Mouse (Mus musculus) midbrain, embryonic 13.5 days (tissue): ENCODE results near the gene Susd4. TPM values are rescaled to one million over a fixed set of nuclear protein-coding genes. Genes with fewer than 3 reads are reported as not detected.

Experiments
- ATAC-seq: fragments of 200-750 bp; cut with Nextera tagmentation; 2 replicates; pipeline ENCODE4 v1.8.0; 2017; ENCODE audit warnings: mild to moderate bottlenecking, moderate TSS enrichment, moderate library complexity
- H3K27ac ChIP-seq: fragments of 300-500 bp; sonication (generic); 2 replicates; pipeline ENCODE4 v1.5.1; 2015; ENCODE audit warnings: inconsistent platforms, mild to moderate bottlenecking, moderate library complexity
- H3K27me3 ChIP-seq: fragments of 300-500 bp; sonication (generic); 2 replicates; pipeline ENCODE4 v1.6.1; 2015; ENCODE audit warnings: mild to moderate bottlenecking, inconsistent platforms
- H3K36me3 ChIP-seq: fragments of 300-500 bp; sonication (generic); 2 replicates; pipeline ENCODE4 v1.6.1; 2015; ENCODE audit warnings: mild to moderate bottlenecking, inconsistent platforms
- H3K4me1 ChIP-seq: fragments of 300-500 bp; sonication (generic); replicated peaks from 2 replicates; pipeline ENCODE4 v1.6.1; 2015; ENCODE audit warnings: inconsistent platforms
- H3K4me2 ChIP-seq: fragments of 300-500 bp; sonication (generic); replicated peaks from 2 replicates; pipeline ENCODE4 v1.6.1; 2015; ENCODE audit warnings: moderate library complexity, mild to moderate bottlenecking, inconsistent platforms
- H3K4me3 ChIP-seq: fragments of 300-500 bp; sonication (generic); replicated peaks from 2 replicates; pipeline ENCODE4 v1.5.1; 2015; ENCODE audit warnings: mild to moderate bottlenecking, inconsistent platforms
- H3K9ac ChIP-seq: fragments of 300-500 bp; sonication (generic); replicated peaks from 2 replicates; pipeline ENCODE4 v1.6.1; 2015; ENCODE audit warnings: mild to moderate bottlenecking, inconsistent platforms
- H3K9me3 ChIP-seq: fragments of 300-500 bp; sonication (generic); 2 replicates; pipeline ENCODE4 v1.6.1; 2016; ENCODE audit warnings: mild to moderate bottlenecking, inconsistent platforms
- WGBS: fragments of 180-500 bp; shearing (Covaris S2); methylation state at CpG from one replicate; pipeline ENCODE4 v1.1.7; 2015; 5-methylcytosine and 5-hydroxymethylcytosine counted together
- polyA plus RNA-seq: library from polyadenylated mRNA; unstranded; fragments of >200 nt; fragmentation: Nextera tagmentation; extraction: Ambion mirVana; gene quantifications from 2 replicates; pipeline ENCODE4 v1.2.1, GENCODE M21; 2015

The Susd4 gene
- polyA plus RNA-seq, 1 experiment from 2014 or later, result 49.0 TPM

- no peaks in the 10 kb centered on the region for H3K9me3 ChIP-seq
- H3K9ac ChIP-seq, result no peak overlapping the region
- peak overlapping the region; percentile 51 for H3K27ac ChIP-seq
- peaks cover 25% of the 10 kb centered on the region for H3K4me1 ChIP-seq
- ATAC-seq, result peak; percentile 58; the same call in 1 of the 2 replicates
- WGBS, result 55% methylated on average over 21 of the region's 21 CpGs
- no peak overlapping the region for H3K4me3 ChIP-seq
- H3K4me2 ChIP-seq, result 0 out of 2 replicates have a peak overlapping the region, but pooled peaks have one; percentile 6
- H3K36me3 ChIP-seq, result no peaks in the 10 kb centered on the region
- H3K27me3 ChIP-seq, result no peaks in the 10 kb centered on the region
Observed at GRCm38 (mm10) chr1:182823723-182824421, 60.2 kb downstream of the Susd4 start.

DNA sequence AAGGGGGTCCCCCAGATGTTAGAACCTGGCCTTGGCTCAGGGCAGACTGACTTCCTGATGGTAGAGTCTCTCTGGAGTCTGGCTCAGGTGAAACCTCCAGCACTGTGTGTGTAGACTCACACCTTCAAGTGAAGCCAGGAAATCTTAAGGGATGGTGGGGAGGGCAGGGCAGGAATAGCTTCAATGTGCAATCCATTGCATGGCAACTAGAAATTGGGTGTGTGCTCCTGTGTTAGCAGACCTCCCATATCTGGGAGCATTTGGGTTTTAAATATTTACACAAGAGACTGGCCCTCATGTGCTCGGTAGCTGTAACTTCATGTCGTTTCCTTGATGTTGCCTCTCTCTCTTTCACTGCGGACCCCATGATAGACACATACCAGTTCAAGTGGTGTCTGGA lies 62.9 kb downstream of the Susd4 start:
- no peak for ATAC-seq
- no peak overlapping the region for H3K4me2 ChIP-seq
- H3K9me3 ChIP-seq, result no peaks in the 10 kb centered on the region
- no peaks in the 10 kb centered on the region for H3K36me3 ChIP-seq
- no peak overlapping the region for H3K4me3 ChIP-seq
- no peaks in the 10 kb centered on the region for H3K27me3 ChIP-seq
- no peak overlapping the region for H3K9ac ChIP-seq
- H3K27ac ChIP-seq, result no peak overlapping the region
- peaks cover 19% of the 10 kb centered on the region for H3K4me1 ChIP-seq
- WGBS, result 83% methylated on average over 3 of the region's 3 CpGs

- Histone ChIP-seq H3K36me3 (no peaks in the 10 kb centered on the region), H3K9me3 (no peaks in the 10 kb centered on the region), H3K4me2 (no peak overlapping the region), H3K4me3 (no peak overlapping the region), H3K9ac (no peak overlapping the region), H3K27ac (no peak overlapping the region), H3K4me1 (peaks cover 24% of the 10 kb centered on the region), H3K27me3 (no peaks in the 10 kb centered on the region)
- WGBS, result 48% methylated on average over 6 of the region's 6 CpGs
- ATAC-seq, result no peak
Observed at GRCm38 (mm10) chr1:182838061-182838460, 74.4 kb downstream of the Susd4 start.

GRCm38 (mm10) chr1:182839332-182839929 lies 75.8 kb downstream of the Susd4 start:
- peaks cover 24% of the 10 kb centered on the region for H3K4me1 ChIP-seq
- H3K9ac ChIP-seq, result no peak overlapping the region
- H3K27me3 ChIP-seq, result no peaks in the 10 kb centered on the region
- no peak for ATAC-seq
- 84% methylated on average over 4 of the region's 4 CpGs for WGBS
- H3K4me3 ChIP-seq, result no peak overlapping the region
- peak overlapping the region; percentile 46; the same call in 1 of the 2 replicates for H3K27ac ChIP-seq
- no peaks in the 10 kb centered on the region for H3K36me3 ChIP-seq
- no peaks in the 10 kb centered on the region; the same call in 1 of the 2 replicates for H3K9me3 ChIP-seq
- H3K4me2 ChIP-seq, result no peak overlapping the region

- ATAC-seq, result no peak
Observed at GRCm38 (mm10) chr1:182840011-182840410, 76.4 kb downstream of the Susd4 start.

DNA sequence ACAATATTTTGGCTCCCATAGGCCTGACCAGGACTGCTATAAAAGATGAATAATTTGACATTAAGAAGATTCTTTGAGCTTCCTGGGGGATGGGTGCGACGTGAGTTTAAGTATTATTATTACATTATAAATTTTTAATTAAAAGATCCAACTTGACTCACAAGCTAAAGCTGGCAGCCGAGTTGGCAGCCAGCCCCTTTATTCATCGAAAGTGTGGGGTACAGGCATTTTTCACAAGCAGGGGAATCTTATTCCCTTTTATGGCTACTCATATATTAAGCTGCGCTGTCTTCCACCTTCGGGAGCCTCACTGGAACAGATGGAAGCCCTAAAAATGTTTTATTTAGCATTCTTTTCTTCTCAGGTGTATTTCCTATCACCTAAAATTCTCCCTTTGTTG lies 76.9 kb downstream of the Susd4 start:
- H3K4me3 ChIP-seq, result no peak overlapping the region
- H3K27me3 ChIP-seq, result no peaks in the 10 kb centered on the region
- 80% methylated on average over 6 of the region's 6 CpGs for WGBS
- no peak overlapping the region for H3K9ac ChIP-seq
- no peak overlapping the region for H3K27ac ChIP-seq
- H3K36me3 ChIP-seq, result no peaks in the 10 kb centered on the region
- no peak overlapping the region for H3K4me2 ChIP-seq
- no peak for ATAC-seq
- no peaks in the 10 kb centered on the region; the same call in 1 of the 2 replicates for H3K9me3 ChIP-seq
- peaks cover 24% of the 10 kb centered on the region for H3K4me1 ChIP-seq

More at GRCm38 (mm10) chr1:182840011-182840410, 76.4 kb downstream of the Susd4 start:
- H3K4me2 ChIP-seq, result no peak overlapping the region
- no peaks in the 10 kb centered on the region; the same call in 1 of the 2 replicates for H3K9me3 ChIP-seq
- H3K27ac ChIP-seq, result peak overlapping the region; percentile 46; the same call in 1 of the 2 replicates
- H3K9ac ChIP-seq, result no peak overlapping the region
- H3K27me3 ChIP-seq, result no peaks in the 10 kb centered on the region
- no peak overlapping the region for H3K4me3 ChIP-seq
- 53% methylated on average over 6 of the region's 6 CpGs for WGBS
- peaks cover 24% of the 10 kb centered on the region for H3K4me1 ChIP-seq
- H3K36me3 ChIP-seq, result no peaks in the 10 kb centered on the region

DNA sequence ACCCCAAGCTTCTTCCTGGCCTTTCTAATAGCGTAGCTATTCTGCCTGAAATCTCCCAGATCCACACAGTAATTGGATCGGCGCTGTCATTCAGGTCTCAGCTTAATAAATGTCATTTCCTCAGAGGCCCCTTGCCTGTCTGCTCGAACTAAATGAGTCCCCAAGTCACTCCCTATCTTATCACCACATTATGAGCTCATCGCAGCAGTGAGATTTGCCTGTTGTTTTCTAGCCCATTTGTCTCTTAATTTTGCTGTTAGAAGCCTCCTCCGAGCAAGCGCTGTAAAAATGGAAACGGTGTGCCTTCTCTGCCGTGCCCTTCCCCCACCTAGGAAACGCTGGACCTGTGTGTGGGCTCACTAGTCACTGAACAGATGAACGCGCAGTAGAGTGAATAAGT lies 85.9 kb downstream of the Susd4 start:
- WGBS, result 53% methylated on average over 12 of the region's 12 CpGs
- Histone ChIP-seq H3K4me1 (peaks cover 14% of the 10 kb centered on the region), H3K4me3 (no peak overlapping the region), H3K27me3 (no peaks in the 10 kb centered on the region), H3K9ac (no peak overlapping the region), H3K27ac (peak overlapping the region; percentile 70), H3K9me3 (no peaks in the 10 kb centered on the region), H3K36me3 (no peaks in the 10 kb centered on the region), H3K4me2 (0 out of 2 replicates have a peak overlapping the region, but pooled peaks have one; percentile 11)
- ATAC-seq, result peak; percentile 74

- peak; percentile 38; the same call in 1 of the 2 replicates for ATAC-seq
- Histone ChIP-seq H3K9me3 (no peaks in the 10 kb centered on the region), H3K4me3 (no peak overlapping the region), H3K4me1 (peaks cover 14% of the 10 kb centered on the region), H3K27me3 (no peaks in the 10 kb centered on the region), H3K4me2 (no peak overlapping the region), H3K9ac (no peak overlapping the region), H3K27ac (peak overlapping the region; percentile 70), H3K36me3 (no peaks in the 10 kb centered on the region)
- 62% methylated on average over 1 of the region's 1 CpGs for WGBS
Observed at GRCm38 (mm10) chr1:182850080-182850479, 86.4 kb downstream of the Susd4 start.

DNA sequence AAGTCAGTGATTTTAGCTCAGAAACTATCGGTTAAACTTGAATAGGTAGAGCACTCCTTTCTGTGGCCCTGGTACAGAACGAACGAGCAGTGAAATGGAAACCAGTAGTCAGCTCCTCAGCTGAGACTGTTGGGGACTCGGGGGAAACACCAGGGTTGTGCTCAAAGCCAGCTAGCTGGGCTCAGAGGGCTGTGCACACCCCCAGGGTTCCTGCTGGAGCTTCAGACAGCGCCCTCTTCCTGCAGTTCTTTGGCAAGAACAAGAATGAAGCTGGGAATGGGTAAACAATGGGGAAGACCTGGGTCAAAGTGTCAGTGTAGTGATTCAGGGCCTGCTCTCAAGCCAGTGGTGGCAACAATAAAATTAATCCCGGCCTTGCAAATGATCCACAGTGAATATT lies 88.5 kb downstream of the Susd4 start:
- WGBS, result 58% methylated on average over 6 of the region's 6 CpGs
- Histone ChIP-seq H3K36me3 (no peaks in the 10 kb centered on the region), H3K4me2 (no peak overlapping the region), H3K27me3 (no peaks in the 10 kb centered on the region), H3K9me3 (no peaks in the 10 kb centered on the region), H3K27ac (no peak overlapping the region), H3K9ac (no peak overlapping the region), H3K4me1 (peaks cover 25% of the 10 kb centered on the region), H3K4me3 (no peak overlapping the region)
- no peak for ATAC-seq

DNA sequence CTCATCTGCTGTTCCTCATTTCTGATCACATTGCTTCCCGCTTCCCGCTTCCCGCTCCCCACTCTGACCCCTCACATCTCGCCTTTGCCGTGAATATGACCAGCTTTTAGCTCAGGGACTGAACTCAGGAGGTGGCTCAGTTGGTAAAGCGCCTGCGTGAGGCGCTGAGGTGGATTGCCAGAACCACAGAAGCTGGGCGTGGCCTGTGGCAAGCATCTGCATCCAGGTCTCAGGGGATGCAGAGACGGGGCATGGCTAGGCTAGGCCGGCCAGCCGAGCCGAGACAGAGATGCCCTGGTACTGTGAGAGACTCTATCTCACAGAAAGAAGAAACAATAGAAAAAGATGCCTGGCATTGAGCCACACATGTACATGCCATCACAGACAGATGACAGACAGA lies 93.0 kb downstream of the Susd4 start:
- no peak for ATAC-seq
- Histone ChIP-seq H3K9me3 (no peaks in the 10 kb centered on the region), H3K4me2 (no peak overlapping the region), H3K27ac (no peak overlapping the region), H3K4me3 (no peak overlapping the region), H3K9ac (0 out of 2 replicates have a peak overlapping the region, but pooled peaks have one; percentile 19), H3K27me3 (no peaks in the 10 kb centered on the region), H3K36me3 (no peaks in the 10 kb centered on the region), H3K4me1 (peaks cover 13% of the 10 kb centered on the region)
- WGBS, result 76% methylated on average over 13 of the region's 13 CpGs

DNA sequence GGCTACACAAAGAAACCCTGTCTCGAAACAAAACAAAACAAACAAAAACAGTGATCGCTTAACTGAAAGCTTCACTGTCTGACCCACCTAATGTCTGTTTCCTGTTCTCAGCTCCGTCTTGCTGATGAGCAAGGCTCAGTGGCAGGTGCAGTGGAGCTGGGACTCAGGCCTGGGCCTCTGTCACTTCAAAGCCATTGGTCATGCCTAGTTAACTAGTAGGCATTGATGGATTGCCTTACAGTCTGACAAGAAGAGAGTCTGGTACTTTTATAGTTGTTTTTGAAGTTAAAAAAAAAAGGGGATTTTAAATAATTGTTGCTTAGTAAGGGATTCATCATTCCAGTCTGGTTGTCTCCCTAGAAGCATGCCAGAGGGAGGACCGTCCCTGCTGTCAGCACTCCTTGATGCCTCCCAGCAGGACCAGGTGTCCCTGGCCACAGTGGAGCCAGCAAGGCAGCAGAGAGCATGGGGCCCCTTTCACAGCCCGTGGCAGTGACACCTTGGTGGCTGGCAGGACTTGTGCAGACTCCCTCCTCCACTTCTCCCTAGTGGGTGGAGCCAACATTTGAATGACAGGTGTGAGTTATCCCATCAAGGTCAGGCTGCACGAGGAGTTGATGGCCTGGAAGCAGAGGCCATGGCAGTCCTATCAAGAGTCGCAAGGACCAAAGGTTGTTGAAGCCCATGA lies 98.2 kb downstream of the Susd4 start:
- no peak overlapping the region for H3K4me3 ChIP-seq
- ATAC-seq, result 0 out of 2 replicates have a peak, but pooled peaks have one; percentile 30
- no peak overlapping the region for H3K4me2 ChIP-seq
- peaks cover 14% of the 10 kb centered on the region for H3K4me1 ChIP-seq
- H3K36me3 ChIP-seq, result no peaks in the 10 kb centered on the region
- WGBS, result 52% methylated on average over 7 of the region's 7 CpGs
- H3K9ac ChIP-seq, result no peak overlapping the region
- no peaks in the 10 kb centered on the region for H3K27me3 ChIP-seq
- 0 out of 2 replicates have a peak overlapping the region, but pooled peaks have one; percentile 19 for H3K27ac ChIP-seq
- H3K9me3 ChIP-seq, result no peaks in the 10 kb centered on the region

DNA sequence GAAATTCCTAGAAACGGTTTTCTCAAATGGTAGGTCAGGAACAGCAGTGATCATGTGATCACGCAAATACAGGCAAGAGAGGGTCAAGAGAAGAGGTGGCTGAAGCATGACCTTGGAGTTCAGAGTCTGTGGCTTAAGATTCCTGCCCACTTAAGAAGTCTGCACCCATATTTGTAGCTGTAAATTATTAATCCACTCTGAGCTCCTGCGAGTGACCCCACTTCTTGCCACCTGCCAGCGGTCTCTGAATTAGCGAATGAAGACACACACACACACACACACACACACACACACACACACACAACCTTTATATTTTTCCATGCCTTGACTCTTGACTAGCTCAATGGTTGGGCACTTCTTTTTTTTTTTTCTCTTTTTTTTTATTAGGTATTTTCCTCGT lies 99.7 kb downstream of the Susd4 start:
- ATAC-seq, result no peak
- WGBS, result 90% methylated on average over 6 of the region's 6 CpGs
- H3K27me3 ChIP-seq, result no peaks in the 10 kb centered on the region
- peaks cover 22% of the 10 kb centered on the region for H3K4me1 ChIP-seq
- no peak overlapping the region for H3K27ac ChIP-seq
- no peak overlapping the region for H3K9ac ChIP-seq
- no peaks in the 10 kb centered on the region for H3K9me3 ChIP-seq
- no peak overlapping the region for H3K4me2 ChIP-seq
- no peaks in the 10 kb centered on the region for H3K36me3 ChIP-seq
- H3K4me3 ChIP-seq, result no peak overlapping the region
